Mouse (Mus musculus): ENCODE data around the gene Tia1.

GRCm38 (mm10) chr6:86373556-86373955, 30.5 kb upstream of the Tia1 start:
- TF ChIP-seq CTCF (IDR thresholded peaks at IDR 0.05; ENCODE audit: control insufficient read depth, insufficient read depth, low read length) (no peak), POLR2A (IDR thresholded peaks at IDR 0.05; ENCODE audit: borderline replicate concordance, control insufficient read depth, low read depth, low read length) (no peak)
